Mouse (Mus musculus) E14TG2a.4 (cell line): ENCODE measurements around the gene Bmyc.

ENCODE experiments used
- H3K27me3 ChIP-seq: 2 replicates; pipeline ENCODE4 v1.6.1; 2014; ENCODE audit warnings: low read length, control low read depth; ENCODE audit not compliant: insufficient read depth
- H3K36me3 ChIP-seq: 2 replicates; pipeline ENCODE4 v1.6.1; 2014; ENCODE audit warnings: low read length, control low read depth; ENCODE audit not compliant: insufficient read depth
- H3K4me1 ChIP-seq: replicated peaks from 2 replicates; pipeline ENCODE4 v1.6.1; 2014; ENCODE audit warnings: low read depth, low read length, control low read depth
- H3K4me3 ChIP-seq: replicated peaks from 2 replicates; pipeline ENCODE4 v1.5.1; 2014; ENCODE audit warnings: mild to moderate bottlenecking, low read length
- H3K9me3 ChIP-seq: 2 replicates; pipeline ENCODE4 v1.6.1; 2014; ENCODE audit warnings: low read length, control low read depth
- CTCF ChIP-seq: conservative IDR thresholded peaks from 2 replicates; pipeline ENCODE4 v1.5.1; 2014; ENCODE audit warnings: low read length
- NANOG ChIP-seq: IDR thresholded peaks from 2 replicates; pipeline ENCODE4 v1.6.1; 2014; ENCODE audit warnings: borderline replicate concordance, low read length, mixed read lengths
- POU5F1 ChIP-seq: IDR thresholded peaks from 2 replicates; pipeline ENCODE4 v1.6.1; 2014; ENCODE audit warnings: low read length, borderline replicate concordance

The Bmyc gene

GRCm38 (mm10) chr2:25706643-25707481 is at the start of gene Bmyc:
Gene Bmyc, plus strand, starts transcription at chr2:25706739.
- Histone ChIP-seq H3K36me3 (no peaks in the 10 kb centered on the region), H3K27me3 (peaks cover 53% of the 10 kb centered on the region), H3K9me3 (no peaks in the 10 kb centered on the region), H3K4me1 (peaks cover 4% of the 10 kb centered on the region; the same call in 1 of the 2 replicates), H3K4me3 (peak within 1 kb of the TSS; percentile 84)
- TF ChIP-seq NANOG (no peak), POU5F1 (no peak), CTCF (no peak)

- Histone ChIP-seq H3K4me1 (no peaks in the 10 kb centered on the region), H3K4me3 (no peak overlapping the region), H3K9me3 (no peaks in the 10 kb centered on the region), H3K27me3 (peaks cover 24% of the 10 kb centered on the region), H3K36me3 (no peaks in the 10 kb centered on the region)
- TF ChIP-seq POU5F1 (no peak), NANOG (no peak), CTCF (no peak)
These were observed 49.3 kb upstream of the Bmyc start for GRCm38 (mm10) chr2:25657246-25657645.

GRCm38 (mm10) chr2:25657652-25658051 is 48.9 kb upstream of the Bmyc start, which contains the start of gene Lcn5:
Gene Lcn5, plus strand, starts transcription at chr2:25657952.
- peaks cover 24% of the 10 kb centered on the region for H3K27me3 ChIP-seq
- H3K36me3 ChIP-seq = no peaks in the 10 kb centered on the region
- no peak for TF ChIP-seq CTCF
- TF ChIP-seq POU5F1 = no peak
- no peak for TF ChIP-seq NANOG
- H3K4me3 ChIP-seq = no peak within 1 kb of the TSS
- no peaks in the 10 kb centered on the region for H3K9me3 ChIP-seq
- no peaks in the 10 kb centered on the region for H3K4me1 ChIP-seq

GRCm38 (mm10) chr2:25660279-25660678 is 46.3 kb upstream of the Bmyc start:
- H3K4me1 ChIP-seq = no peaks in the 10 kb centered on the region
- H3K27me3 ChIP-seq = 0 out of 2 replicates have a peak, but pooled peaks cover 8% of the 10 kb centered on the region
- H3K9me3 ChIP-seq = no peaks in the 10 kb centered on the region
- no peaks in the 10 kb centered on the region for H3K36me3 ChIP-seq
- no peak overlapping the region for H3K4me3 ChIP-seq
- TF ChIP-seq CTCF (no peak), NANOG (no peak), POU5F1 (no peak)

GRCm38 (mm10) chr2:25661245-25661970 is 45.1 kb upstream of the Bmyc start:
- Histone ChIP-seq H3K4me1 (no peaks in the 10 kb centered on the region), H3K27me3 (0 out of 2 replicates have a peak, but pooled peaks cover 3% of the 10 kb centered on the region), H3K36me3 (no peaks in the 10 kb centered on the region), H3K9me3 (no peaks in the 10 kb centered on the region), H3K4me3 (no peak overlapping the region)
- TF ChIP-seq CTCF (no peak), POU5F1 (no peak), NANOG (no peak)

GRCm38 (mm10) chr2:25663511-25663910 is 43.0 kb upstream of the Bmyc start:
- Histone ChIP-seq H3K4me3 (no peak overlapping the region), H3K27me3 (0 out of 2 replicates have a peak, but pooled peaks cover 3% of the 10 kb centered on the region), H3K4me1 (no peaks in the 10 kb centered on the region), H3K9me3 (no peaks in the 10 kb centered on the region), H3K36me3 (no peaks in the 10 kb centered on the region)
- TF ChIP-seq CTCF = peak; percentile 75
- TF ChIP-seq NANOG = no peak

- Histone ChIP-seq H3K9me3 (no peaks in the 10 kb centered on the region), H3K36me3 (no peaks in the 10 kb centered on the region), H3K27me3 (0 out of 2 replicates have a peak, but pooled peaks cover 4% of the 10 kb centered on the region), H3K4me1 (no peaks in the 10 kb centered on the region), H3K4me3 (no peak overlapping the region)
- TF ChIP-seq NANOG (no peak), CTCF (no peak), POU5F1 (no peak)
These were observed 42.4 kb upstream of the Bmyc start for GRCm38 (mm10) chr2:25664125-25664524.

GRCm38 (mm10) chr2:25666516-25666915 is 40.0 kb upstream of the Bmyc start:
- no peak overlapping the region for H3K4me3 ChIP-seq
- no peaks in the 10 kb centered on the region for H3K9me3 ChIP-seq
- H3K27me3 ChIP-seq = 0 out of 2 replicates have a peak, but pooled peaks cover 6% of the 10 kb centered on the region
- no peaks in the 10 kb centered on the region for H3K4me1 ChIP-seq
- TF ChIP-seq CTCF (no peak), POU5F1 (no peak), NANOG (no peak)
- H3K36me3 ChIP-seq = no peaks in the 10 kb centered on the region
